Mouse (Mus musculus) small intestine, adult 2 months (tissue): ENCODE measurements around the gene Fam166a.

Experiments
- CTCF ChIP-seq: fragments of 200-500 bp; IDR thresholded peaks from 2 replicates; pipeline ENCODE4 v1.5.1; 2012; ENCODE audit warnings: low read depth, mild to moderate bottlenecking, control low read depth, inconsistent platforms, low read length, moderate library complexity, mixed read lengths; ENCODE audit not compliant: insufficient replicate concordance, insufficient read length; ENCODE audit errors: extremely low read depth
- POLR2A ChIP-seq: fragments of 200-500 bp; IDR thresholded peaks from 2 replicates; pipeline ENCODE4 v1.6.1; 2012; ENCODE audit warnings: low read depth, mild to moderate bottlenecking, control low read depth, inconsistent platforms, low read length, moderate library complexity

- TF ChIP-seq CTCF = no peak
- no peak for TF ChIP-seq POLR2A
Measured at GRCm38 (mm10) chr2:25177685-25178084, 40.9 kb upstream of the Fam166a start.
